Mouse (Mus musculus) testis, adult 2 months (tissue): ENCODE results near the gene Lrsam1. TPM values are rescaled to one million over a fixed set of nuclear protein-coding genes. Genes with fewer than 3 reads are reported as not detected.

Experiments used
- H3K27ac ChIP-seq: fragments of 200-500 bp; 2 replicates; pipeline ENCODE4 v1.5.1; 2012; ENCODE audit warnings: low read depth, low read length; ENCODE audit not compliant: control insufficient read depth, insufficient read depth
- H3K27me3 ChIP-seq: fragments of 200-500 bp; 2 replicates; pipeline ENCODE4 v1.6.1; 2012; ENCODE audit warnings: mild to moderate bottlenecking, low read length, moderate library complexity; ENCODE audit not compliant: control insufficient read depth, insufficient read depth
- H3K36me3 ChIP-seq: fragments of 200-500 bp; 2 replicates; pipeline ENCODE4 v1.6.1; 2012; ENCODE audit warnings: mild to moderate bottlenecking, low read length; ENCODE audit not compliant: control insufficient read depth, insufficient read depth
- H3K4me1 ChIP-seq: fragments of 200-500 bp; 2 replicates; pipeline ENCODE4 v1.6.1; 2012; ENCODE audit warnings: low read length; ENCODE audit not compliant: control insufficient read depth, insufficient read depth
- H3K4me3 ChIP-seq: fragments of 200-500 bp; 2 replicates; pipeline ENCODE4 v1.5.1; 2012; ENCODE audit warnings: low read depth, mild to moderate bottlenecking, low read length, moderate library complexity, mixed read lengths; ENCODE audit not compliant: control insufficient read depth
- CTCF ChIP-seq: fragments of 200-500 bp; IDR thresholded peaks from 2 replicates; pipeline ENCODE4 v1.5.1; 2012; ENCODE audit warnings: low read depth, mild to moderate bottlenecking, inconsistent platforms, low read length, moderate library complexity; ENCODE audit not compliant: control insufficient read depth, insufficient read depth, insufficient replicate concordance
- POLR2A ChIP-seq: fragments of 200-500 bp; IDR thresholded peaks from 2 replicates; pipeline ENCODE4 v1.6.1; 2012; ENCODE audit warnings: low read depth, mild to moderate bottlenecking, inconsistent platforms, low read length, moderate library complexity; ENCODE audit not compliant: control insufficient read depth
- polyA plus RNA-seq: library from polyadenylated mRNA; depleted of rRNA; stranded (reverse); fragments of >200 nt; gene quantifications from 2 replicates; pipeline ENCODE4 v1.2.3, GENCODE M21; 2012; rRNA removed

Gene Lrsam1
- polyA plus RNA-seq, 1 experiment, result 5.3 TPM

DNA sequence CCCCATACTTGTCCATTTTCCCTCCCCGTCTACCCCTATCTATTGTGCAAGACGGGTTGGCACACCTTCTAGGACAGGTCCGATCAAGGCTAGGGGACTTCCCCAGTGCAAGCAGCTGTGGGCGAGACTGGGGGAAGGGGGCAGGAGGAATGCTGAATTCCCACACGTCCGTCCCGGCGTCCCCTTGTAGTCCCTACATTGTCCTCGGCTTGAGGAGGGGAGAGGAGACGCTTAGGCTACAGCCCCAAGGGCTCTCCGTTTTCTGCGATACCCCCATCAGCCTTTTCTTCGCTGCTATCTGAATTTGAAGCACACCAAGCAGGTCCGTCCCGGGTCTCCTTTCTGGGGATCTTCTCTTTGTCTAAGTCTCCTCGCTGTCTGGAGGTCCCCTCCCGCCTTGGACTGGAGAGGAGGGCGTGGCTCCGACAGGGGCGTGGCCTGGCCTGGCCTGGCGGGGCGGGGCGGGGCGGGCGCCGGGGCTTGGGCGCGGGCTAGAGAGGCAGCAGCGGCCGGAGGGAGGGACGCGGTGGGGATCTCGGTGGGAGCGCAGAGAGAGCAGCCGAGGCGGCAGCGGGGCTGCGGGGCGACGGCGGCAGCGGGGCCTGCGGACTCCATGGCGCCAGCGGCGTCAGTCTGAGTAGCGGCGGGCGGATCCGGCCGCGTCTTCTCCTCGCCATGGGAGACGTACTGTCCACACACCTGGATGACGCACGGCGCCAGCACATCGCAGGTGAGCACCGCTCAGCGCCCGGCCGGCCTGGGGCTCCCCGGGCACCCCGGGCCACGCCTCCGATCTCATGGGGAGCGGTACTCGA is 85.5 kb downstream of the Lrsam1 start, which contains the start of gene Fam129b:
Fam129b (plus strand) TSS at position 440 of the 815 bp plus-strand sequence.
- Histone ChIP-seq H3K4me1 (peaks cover 19% of the 10 kb centered on the region), H3K36me3 (no peaks in the 10 kb centered on the region), H3K27me3 (no peaks in the 10 kb centered on the region; the same call in 1 of the 2 replicates), H3K4me3 (peak within 1 kb of the TSS; percentile 86), H3K27ac (peak within 1 kb of the TSS; percentile 48)
- no peak for TF ChIP-seq CTCF
- no peak for TF ChIP-seq POLR2A

Other genes starting within 250 kb of the Lrsam1 start
- gene Cdk9, start 248.5 kb downstream of the Lrsam1 start, polyA plus RNA-seq, result 105 and 121 TPM in 2 replicates
- gene Sh2d3c, start 240.6 kb downstream of the Lrsam1 start, polyA plus RNA-seq, result 1.9 and 2.3 TPM in 2 replicates
- 0.10 and 0.16 TPM in 2 replicates for gene 6330409D20Rik, start 220.6 kb downstream of the Lrsam1 start, polyA plus RNA-seq
- gene Tor2a, start 204.4 kb downstream of the Lrsam1 start, polyA plus RNA-seq, result 17.9 and 18.3 TPM in 2 replicates
- 132 and 146 TPM in 2 replicates for gene Ttc16, start 186.0 kb downstream of the Lrsam1 start, polyA plus RNA-seq
- 24.7 and 34.2 TPM in 2 replicates for gene Ptrh1, start 185.8 kb downstream of the Lrsam1 start, polyA plus RNA-seq
- gene Cfap157, start 177.2 kb downstream of the Lrsam1 start, polyA plus RNA-seq, result 51.6 and 54.7 TPM in 2 replicates
- gene Stxbp1, start 114.4 kb downstream of the Lrsam1 start, polyA plus RNA-seq, result 12.9 and 15.2 TPM in 2 replicates
- gene Fam129b, start 85.5 kb downstream of the Lrsam1 start, polyA plus RNA-seq, result 2.0 and 3.1 TPM in 2 replicates
- gene Rpl12, start 55 bp downstream of the Lrsam1 start, polyA plus RNA-seq, result 151 and 167 TPM in 2 replicates
- 50.8 and 62.8 TPM in 2 replicates for gene Slc2a8, start 20.5 kb upstream of the Lrsam1 start, polyA plus RNA-seq
- gene Garnl3, start 170.0 kb upstream of the Lrsam1 start, polyA plus RNA-seq, result 46.5 and 54.3 TPM in 2 replicates